In genomic region chr6:17464281-17465025, GRCm38 (mm10) we compare ENCODE assay signal across 7 mouse cellular contexts. TPM values are rescaled to one million over a fixed set of nuclear protein-coding genes. Genes with fewer than 3 reads are reported as not detected.
DNase-seq lines count a peak whose midpoint lies in the region; ATAC-seq and TF ChIP-seq lines count a peak whose summit lies in the region.

No protein-coding gene starts in this region.

- peaks cover 11% of the 10 kb centered on the region; the same call in 1 of the 2 replicates for H3K4me1 ChIP-seq in testis, adult 2 months (ENCODE audit: control insufficient read depth, insufficient read depth, low read length)
- H3K4me1 ChIP-seq in forebrain, embryonic 13.5 days, result peaks cover 19% of the 10 kb centered on the region
- H3K4me1 ChIP-seq in kidney, embryonic 16.5 days (ENCODE audit: insufficient read depth, low read length), result peaks cover 18% of the 10 kb centered on the region
- H3K4me1 ChIP-seq in midbrain, embryonic 12.5 days, result peaks cover 13% of the 10 kb centered on the region

- H3K9me3 ChIP-seq in forebrain, embryonic 13.5 days (replicated peaks), result no peaks in the 10 kb centered on the region
- no peaks in the 10 kb centered on the region for H3K9me3 ChIP-seq in kidney, embryonic 16.5 days (ENCODE audit: low read length)
- H3K9me3 ChIP-seq in midbrain, embryonic 12.5 days, result no peaks in the 10 kb centered on the region

- DNase-seq in testis, postnatal 10 days (ENCODE audit: low spot score), result no peak
- no peak for DNase-seq in left cerebral cortex, adult 18-20 months (ENCODE audit: low spot score in 2 of 2)

- TF ChIP-seq CTCF in testis, adult 2 months (IDR thresholded peaks at IDR 0.05; ENCODE audit: control insufficient read depth, insufficient read depth, insufficient replicate concordance, low read depth, low read length), result no peak

- peak overlapping the region; percentile 63 for H3K9ac ChIP-seq in forebrain, embryonic 13.5 days
- peak overlapping the region; percentile 82 for H3K9ac ChIP-seq in kidney, embryonic 16.5 days (replicated peaks; ENCODE audit: low read length)
- H3K9ac ChIP-seq in midbrain, embryonic 12.5 days (replicated peaks), result peak overlapping the region; percentile 59

- TF ChIP-seq POLR2A in testis, adult 2 months (IDR thresholded peaks at IDR 0.05; ENCODE audit: control insufficient read depth, low read depth, low read length), result no peak

- peak overlapping the region; percentile 66 for H3K4me3 ChIP-seq in testis, adult 2 months (ENCODE audit: control insufficient read depth, low read depth, low read length)
- peak overlapping the region; percentile 68 for H3K4me3 ChIP-seq in forebrain, embryonic 13.5 days
- H3K4me3 ChIP-seq in kidney, embryonic 16.5 days (ENCODE audit: low read length), result peak overlapping the region; percentile 76
- H3K4me3 ChIP-seq in midbrain, embryonic 12.5 days, result peak overlapping the region; percentile 73

- WGBS in forebrain, embryonic 13.5 days, result 6% methylated on average over 15 of the region's 15 CpGs
- WGBS in kidney, embryonic 16.5 days, result 5% methylated on average over 15 of the region's 15 CpGs
- WGBS in midbrain, embryonic 12.5 days, result 14% methylated on average over 15 of the region's 15 CpGs

- peak; percentile 54 for ATAC-seq in forebrain, embryonic 13.5 days
- peak; percentile 66 for ATAC-seq in kidney, embryonic 16.5 days (ENCODE audit: low FRiP score, low TSS enrichment)
- ATAC-seq in midbrain, embryonic 12.5 days (ENCODE audit: low FRiP score, low read depth), result peak; percentile 25
- ATAC-seq in CD4-positive, CD25-positive, alpha-beta regulatory T cell, adult 4 months, result no peak

- H3K36me3 ChIP-seq in testis, adult 2 months (ENCODE audit: control insufficient read depth, insufficient read depth, low read length), result no peaks in the 10 kb centered on the region
- H3K36me3 ChIP-seq in forebrain, embryonic 13.5 days (ENCODE audit: poor library complexity, severe bottlenecking), result no peaks in the 10 kb centered on the region
- H3K36me3 ChIP-seq in kidney, embryonic 16.5 days (ENCODE audit: insufficient read depth, low read length), result no peaks in the 10 kb centered on the region
- no peaks in the 10 kb centered on the region for H3K36me3 ChIP-seq in midbrain, embryonic 12.5 days

- no peak overlapping the region for H3K27ac ChIP-seq in testis, adult 2 months (ENCODE audit: control insufficient read depth, insufficient read depth, low read depth, low read length)
- no peak overlapping the region for H3K27ac ChIP-seq in forebrain, embryonic 13.5 days
- H3K27ac ChIP-seq in kidney, embryonic 16.5 days (ENCODE audit: low read length), result peak overlapping the region; percentile 87
- H3K27ac ChIP-seq in midbrain, embryonic 12.5 days (replicated peaks), result no peak overlapping the region

- no peaks in the 10 kb centered on the region for H3K27me3 ChIP-seq in testis, adult 2 months (ENCODE audit: control insufficient read depth, insufficient read depth, low read length)
- peaks cover 41% of the 10 kb centered on the region for H3K27me3 ChIP-seq in forebrain, embryonic 13.5 days
- H3K27me3 ChIP-seq in kidney, embryonic 16.5 days (ENCODE audit: insufficient read depth, low read length), result no peaks in the 10 kb centered on the region
- H3K27me3 ChIP-seq in midbrain, embryonic 12.5 days, result peaks cover 56% of the 10 kb centered on the region

- peak overlapping the region; percentile 100 for H3K4me2 ChIP-seq in forebrain, embryonic 13.5 days
- peak overlapping the region; percentile 93 for H3K4me2 ChIP-seq in kidney, embryonic 16.5 days (replicated peaks; ENCODE audit: low read depth, low read length)
- peak overlapping the region; percentile 99 for H3K4me2 ChIP-seq in midbrain, embryonic 12.5 days (replicated peaks)

RNA-seq across cellular contexts. Expression of gene Met, which starts 0.9 kb away (rescaled TPM):
- 0.35 and 0.40 TPM in 2 replicates for polyA plus RNA-seq in testis, adult 2 months (2012; rRNA removed)
- polyA plus RNA-seq in forebrain, embryonic 13.5 days (2015; fragmentation: Nextera tagmentation; extraction: Ambion mirVana), result 0.44 and 0.59 TPM in 2 replicates
- polyA plus RNA-seq in kidney, embryonic 16.5 days (2015; fragmentation: Nextera tagmentation; extraction: Ambion mirVana), result 18.5 and 20.5 TPM in 2 replicates
- 1.9 and 2.5 TPM in 2 replicates for polyA plus RNA-seq in midbrain, embryonic 12.5 days (2016; fragmentation: Nextera tagmentation; extraction: Ambion mirVana)
- 1 to 10 TPM; 4.1 TPM for total RNA-seq in left cerebral cortex, adult 18-20 months (2021)
- under 1 TPM in 1 of 2 experiments, not detected in 1; 0.28 TPM for polyA plus RNA-seq in CD4-positive, CD25-positive, alpha-beta regulatory T cell, adult 4 months (2017; shearing (Covaris generic))
